Mouse (Mus musculus) kidney, adult 2 months (tissue): ENCODE results near the gene Sox11. TPM values are rescaled to one million over a fixed set of nuclear protein-coding genes. Genes with fewer than 3 reads are reported as not detected.

Source experiments
- DNase-seq: peaks from one replicate; pipeline ENCODE4 v3.0.0; 2021
- H3K27ac ChIP-seq: fragments of 200-500 bp; 2 replicates; pipeline ENCODE4 v1.5.1; 2012; ENCODE audit warnings: low read depth, low read length, control low read depth, inconsistent platforms; ENCODE audit not compliant: insufficient read depth
- H3K27me3 ChIP-seq: fragments of 200-500 bp; replicated peaks from 2 replicates; pipeline ENCODE4 v1.6.1; 2012; ENCODE audit warnings: mild to moderate bottlenecking, moderate library complexity, low read length, inconsistent platforms; ENCODE audit not compliant: control insufficient read depth, insufficient read depth
- H3K36me3 ChIP-seq: fragments of 200-500 bp; 2 replicates; pipeline ENCODE4 v1.6.1; 2012; ENCODE audit warnings: mild to moderate bottlenecking, moderate library complexity, low read length, inconsistent platforms; ENCODE audit not compliant: control insufficient read depth, insufficient read depth
- H3K4me1 ChIP-seq: fragments of 200-500 bp; 2 replicates; pipeline ENCODE4 v1.6.1; 2011; ENCODE audit warnings: low read length; ENCODE audit not compliant: control insufficient read depth, insufficient read depth
- H3K4me3 ChIP-seq: fragments of 200-500 bp; 2 replicates; pipeline ENCODE4 v1.5.1; 2011; ENCODE audit warnings: mild to moderate bottlenecking, low read depth, low read length, control low read depth; ENCODE audit not compliant: insufficient read depth
- CTCF ChIP-seq: fragments of 200-500 bp; conservative IDR thresholded peaks from 2 replicates; pipeline ENCODE4 v1.5.1; 2011; ENCODE audit warnings: low read depth, mild to moderate bottlenecking, control low read depth, low read length, moderate library complexity, mixed read lengths; ENCODE audit not compliant: insufficient read depth, insufficient read length
- POLR2A ChIP-seq: fragments of 200-500 bp; IDR thresholded peaks from one replicate; pipeline ENCODE4 v1.6.1; 2011; ENCODE audit warnings: low read depth, low read length, control low read depth
- WGBS: fragments of 180-500 bp; shearing (Covaris S2); methylation state at CpG from one replicate; pipeline ENCODE4 v1.1.7; 2018; 5-methylcytosine and 5-hydroxymethylcytosine counted together
- polyA plus RNA-seq: library from polyadenylated mRNA; depleted of rRNA; stranded (reverse); fragments of >200 nt; gene quantifications from 2 replicates; pipeline ENCODE4 v1.2.3, GENCODE M21; 2012; rRNA removed

The Sox11 gene
- polyA plus RNA-seq, result 0.06 and 0.08 TPM in 2 replicates

DNA sequence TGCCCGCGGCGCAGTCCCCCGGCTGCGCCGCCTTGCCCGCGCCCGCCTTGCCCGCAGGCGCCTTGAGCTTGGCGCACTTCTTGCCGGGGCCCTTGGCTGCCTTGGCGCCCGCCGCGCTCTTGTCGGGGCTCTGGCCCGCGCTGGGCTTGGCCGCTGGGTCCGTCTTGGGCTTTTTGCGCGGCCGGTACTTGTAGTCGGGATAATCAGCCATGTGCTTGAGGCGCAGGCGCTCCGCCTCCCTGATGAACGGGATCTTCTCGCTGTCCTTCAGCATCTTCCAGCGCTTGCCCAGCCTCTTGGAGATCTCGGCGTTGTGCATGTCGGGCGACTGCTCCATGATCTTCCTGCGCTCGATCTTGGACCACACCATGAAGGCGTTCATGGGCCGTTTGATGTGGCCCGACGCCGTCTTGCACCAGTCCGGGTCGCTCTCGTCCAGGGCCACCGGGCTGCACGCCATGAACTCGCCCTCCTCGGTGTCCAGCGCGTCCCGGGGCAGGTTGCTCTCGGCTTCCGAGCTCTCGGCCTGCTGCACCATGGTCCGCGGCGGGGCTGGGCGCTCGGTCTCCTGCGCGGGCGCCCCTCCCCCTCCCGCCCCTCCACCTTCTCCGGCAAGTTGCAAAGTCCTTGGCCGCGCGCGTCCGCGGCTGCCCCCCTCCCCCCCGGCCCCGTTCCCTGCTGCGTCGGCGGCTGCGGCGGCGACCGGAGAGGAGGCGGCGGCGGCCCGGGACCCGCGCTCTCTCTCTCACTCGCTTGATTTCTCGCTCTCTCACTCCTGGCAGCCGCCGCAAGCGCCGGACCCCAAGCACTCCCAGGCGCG, at the start of gene Sox11:
Sox11 (minus strand) TSS at position 704 of the 820 bp plus-strand sequence.
- no peak for TF ChIP-seq POLR2A
- TF ChIP-seq CTCF, result no peak
- Histone ChIP-seq H3K4me1 (no peaks in the 10 kb centered on the region), H3K4me3 (peak within 1 kb of the TSS; percentile 27), H3K27me3 (0 out of 2 replicates have a peak, but pooled peaks cover 3% of the 10 kb centered on the region), H3K36me3 (no peaks in the 10 kb centered on the region), H3K27ac (no peak within 1 kb of the TSS)
- DNase-seq, result peak; percentile 20
- 1% methylated on average over 89 of the region's 95 CpGs for WGBS

DNA sequence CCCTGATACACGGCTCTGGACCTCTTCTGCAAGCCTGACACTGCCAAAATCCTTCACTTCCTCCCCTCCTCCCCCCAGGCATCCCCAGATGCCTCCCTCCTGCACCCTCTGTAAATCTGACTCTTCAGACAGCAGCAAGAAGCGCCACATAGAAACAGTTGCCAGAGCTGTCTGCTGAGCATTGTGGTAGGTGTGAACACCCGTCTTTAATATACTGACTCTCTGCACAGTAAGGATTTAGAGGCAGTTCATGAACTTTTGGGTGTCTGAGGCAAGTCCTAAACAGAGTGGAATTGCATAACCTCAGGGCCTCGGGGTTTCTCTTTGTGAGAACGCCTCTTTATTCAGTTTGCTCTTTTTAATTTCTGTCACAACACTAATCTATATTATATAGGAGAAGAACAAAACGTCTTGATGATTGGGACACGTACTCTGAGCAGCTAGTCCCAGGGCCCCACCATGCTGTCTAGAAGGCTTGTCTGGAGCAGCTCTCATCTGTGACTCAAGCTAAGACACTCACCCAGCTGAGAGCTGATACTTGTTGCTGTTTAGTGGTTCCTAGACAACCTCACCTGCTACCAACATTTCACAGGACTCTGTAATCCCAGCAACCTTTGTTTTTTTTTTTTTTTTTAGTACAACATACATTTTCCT, 49.4 kb upstream of the Sox11 start:
- no peak for DNase-seq
- H3K4me3 ChIP-seq, result no peak overlapping the region
- H3K27me3 ChIP-seq, result no peaks in the 10 kb centered on the region
- WGBS, result 60% methylated on average over 7 of the region's 7 CpGs
- no peaks in the 10 kb centered on the region for H3K36me3 ChIP-seq
- no peak overlapping the region for H3K27ac ChIP-seq
- TF ChIP-seq CTCF (no peak), POLR2A (no peak)
- H3K4me1 ChIP-seq, result no peaks in the 10 kb centered on the region

DNA sequence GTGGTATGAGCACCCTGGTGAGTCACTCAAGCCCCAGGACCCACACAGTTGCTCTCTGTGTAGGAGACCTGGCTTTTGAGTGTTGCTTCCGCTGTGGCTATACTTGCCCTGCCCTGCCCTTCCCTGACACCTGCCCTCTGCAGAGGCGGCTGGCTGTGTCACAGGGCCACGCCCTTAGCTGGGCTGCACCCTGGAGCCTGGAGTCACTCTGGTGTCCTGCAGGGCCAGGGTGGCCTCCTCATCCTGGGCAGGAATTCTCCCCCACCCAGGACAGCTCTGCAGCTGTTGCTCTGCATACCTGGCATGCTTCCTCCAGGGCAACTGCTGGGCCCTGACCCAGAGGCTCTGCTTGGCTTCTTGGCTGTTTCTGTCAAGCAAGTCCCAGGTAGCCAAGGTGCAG, 48.1 kb upstream of the Sox11 start:
- Histone ChIP-seq H3K27ac (no peak overlapping the region), H3K27me3 (no peaks in the 10 kb centered on the region), H3K36me3 (no peaks in the 10 kb centered on the region), H3K4me3 (no peak overlapping the region), H3K4me1 (no peaks in the 10 kb centered on the region)
- TF ChIP-seq CTCF (no peak), POLR2A (no peak)
- 63% methylated on average over 3 of the region's 3 CpGs for WGBS
- peak; percentile 1 for DNase-seq

DNA sequence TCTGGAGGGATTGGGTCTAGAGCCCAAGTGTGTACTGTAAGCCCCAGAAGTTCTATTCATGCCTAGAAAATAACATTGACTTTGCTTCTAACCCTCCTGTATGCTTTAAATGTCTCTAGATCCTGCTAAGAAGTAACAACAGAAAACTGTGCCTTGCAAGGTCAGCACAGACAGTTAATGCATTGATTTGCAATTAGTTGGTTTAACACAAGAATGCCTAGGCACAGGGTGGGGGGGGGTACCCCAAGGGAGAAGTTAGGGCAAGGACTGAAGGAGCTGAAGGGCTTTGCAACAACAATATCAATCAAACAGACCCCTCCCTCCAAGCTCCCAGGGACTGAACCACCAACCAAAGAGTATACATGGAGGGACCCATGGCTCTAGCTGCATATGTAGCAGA, 47.1 kb upstream of the Sox11 start:
- Histone ChIP-seq H3K27ac (no peak overlapping the region), H3K27me3 (no peaks in the 10 kb centered on the region), H3K36me3 (no peaks in the 10 kb centered on the region), H3K4me1 (no peaks in the 10 kb centered on the region), H3K4me3 (no peak overlapping the region)
- TF ChIP-seq CTCF, result no peak
- no peak for TF ChIP-seq POLR2A
- no peak for DNase-seq

DNA sequence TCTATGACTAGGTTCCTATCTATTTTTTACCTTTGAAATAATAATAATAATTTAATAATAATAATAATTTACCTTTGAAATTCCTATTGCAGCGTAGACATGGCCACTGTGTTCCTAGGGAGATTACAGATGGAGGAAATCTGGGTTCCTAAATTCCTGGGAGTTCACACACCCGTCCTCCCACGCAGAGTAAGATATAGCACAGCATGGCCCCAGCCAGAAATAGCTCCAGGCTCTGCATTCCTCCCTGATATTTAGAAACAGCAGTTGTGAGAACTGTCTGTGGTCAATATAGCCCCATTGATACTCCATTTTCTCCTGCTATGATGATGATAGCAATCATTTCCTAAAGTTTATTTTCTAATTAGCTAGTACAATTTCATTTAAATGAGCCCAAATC, 30.1 kb upstream of the Sox11 start:
- TF ChIP-seq CTCF (no peak), POLR2A (no peak)
- DNase-seq, result no peak
- Histone ChIP-seq H3K27ac (no peak overlapping the region), H3K27me3 (no peaks in the 10 kb centered on the region), H3K36me3 (no peaks in the 10 kb centered on the region), H3K4me1 (no peaks in the 10 kb centered on the region), H3K4me3 (no peak overlapping the region)
- 70% methylated on average over 3 of the region's 3 CpGs for WGBS

DNA sequence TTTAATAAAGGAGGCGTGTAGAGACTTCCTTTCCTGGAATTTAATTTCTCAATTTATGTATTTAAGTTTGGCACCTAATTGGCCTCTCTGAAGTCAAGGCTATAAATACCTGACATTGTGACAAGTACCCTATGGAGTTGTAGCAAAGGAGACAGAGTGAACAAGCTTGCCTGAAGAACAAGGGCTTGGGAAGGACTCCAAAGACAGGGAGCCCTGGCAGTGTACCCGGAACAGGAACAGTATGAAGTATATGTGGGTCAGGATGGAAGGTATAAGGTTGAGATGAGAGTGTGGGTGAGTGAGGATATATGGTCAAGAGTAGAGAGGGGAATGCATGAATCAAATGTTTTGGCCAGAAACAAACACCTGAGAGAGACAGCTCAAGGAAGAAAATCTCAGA, 28.4 kb upstream of the Sox11 start:
- TF ChIP-seq CTCF, result no peak
- no peak for TF ChIP-seq POLR2A
- Histone ChIP-seq H3K4me3 (no peak overlapping the region), H3K4me1 (no peaks in the 10 kb centered on the region)

DNA sequence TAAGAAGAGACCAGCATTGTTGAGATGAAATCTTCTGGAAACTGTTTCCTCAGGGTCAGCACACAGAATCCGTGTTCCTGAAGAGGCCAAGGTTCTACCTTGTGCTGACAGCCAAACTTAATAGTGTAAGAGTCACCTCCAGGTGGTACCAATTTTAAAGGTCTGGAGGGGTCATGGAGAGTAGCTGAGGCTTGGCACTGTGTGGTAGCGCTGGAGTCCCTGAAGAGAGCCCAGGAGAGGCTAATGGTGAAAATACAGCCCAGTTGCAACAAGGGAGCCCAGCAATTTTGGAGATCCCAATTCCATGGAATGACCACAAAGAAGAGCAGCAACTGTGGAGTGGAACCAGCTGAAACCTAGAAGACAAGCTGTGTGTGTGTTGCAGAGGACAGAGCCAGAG, 25.1 kb upstream of the Sox11 start:
- no peaks in the 10 kb centered on the region for H3K27me3 ChIP-seq
- 87% methylated on average over 2 of the region's 2 CpGs for WGBS
- no peak overlapping the region for H3K4me3 ChIP-seq
- H3K4me1 ChIP-seq, result no peaks in the 10 kb centered on the region
- no peak for DNase-seq
- TF ChIP-seq POLR2A, result no peak
- TF ChIP-seq CTCF, result no peak
- H3K36me3 ChIP-seq, result no peaks in the 10 kb centered on the region
- no peak overlapping the region for H3K27ac ChIP-seq

More for the DNA sequence above, 28.4 kb upstream of the Sox11 start:
- Histone ChIP-seq H3K36me3 (no peaks in the 10 kb centered on the region), H3K27me3 (no peaks in the 10 kb centered on the region), H3K27ac (no peak overlapping the region)
- WGBS, result 78% methylated on average over 2 of the region's 2 CpGs
- DNase-seq, result no peak
